Mouse (Mus musculus) E14TG2a.4 (cell line): ENCODE measurements around the gene Hist2h4.

ENCODE experiments used
- CTCF ChIP-seq: conservative IDR thresholded peaks from 2 replicates; pipeline ENCODE4 v1.5.1; 2014; ENCODE audit warnings: low read length
- NANOG ChIP-seq: IDR thresholded peaks from 2 replicates; pipeline ENCODE4 v1.6.1; 2014; ENCODE audit warnings: borderline replicate concordance, low read length, mixed read lengths

DNA sequence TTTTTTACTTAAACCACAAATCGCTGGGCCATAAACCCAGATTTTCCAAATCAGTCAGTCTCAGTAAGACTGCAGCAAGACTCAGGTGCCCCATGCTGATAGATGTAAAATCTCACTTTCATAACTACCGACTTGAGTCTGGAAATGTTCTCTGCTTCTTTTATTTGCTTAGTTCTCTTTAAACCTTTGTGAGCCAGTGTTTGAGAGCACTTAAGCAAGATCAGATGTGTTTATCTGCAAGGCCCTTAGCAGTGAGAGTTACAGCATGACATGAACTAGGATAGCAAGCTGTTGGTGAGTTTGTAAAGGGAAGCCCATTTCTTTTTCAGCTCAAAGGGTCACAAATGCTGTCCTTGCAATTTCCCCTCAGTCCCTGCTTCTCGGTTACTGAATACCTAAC, 5.9 kb downstream of the Hist2h4 start:
- TF ChIP-seq CTCF (no peak), NANOG (no peak)
